Mouse (Mus musculus) gastrocnemius, postnatal 25 days (tissue): ENCODE measurements around the gene Reep1. TPM values are rescaled to one million over a fixed set of nuclear protein-coding genes. Genes with fewer than 3 reads are reported as not detected.
A peak's percentile ranks its signal among the peaks of the same experiment; 100 is the strongest.

ENCODE experiments used
- DNase-seq: peaks from one replicate; pipeline ENCODE4 v3.0.0; 2022
- long read RNA-seq, 2 experiments: library from polyadenylated mRNA; stranded (forward); transcript quantifications; one replicate each; pipeline ENCODE4 v2.0.0; 2021
- total RNA-seq, 2 experiments: library from RNA; stranded (reverse); gene quantifications; 1 replicate in 1 of 2; 2 replicates in 1 of 2; pipeline ENCODE4 v1.2.3; 2021

Gene Reep1
- total RNA-seq: 10 to 100 TPM; 62.2 to 72.5 TPM
- long read RNA-seq, experiment 1, transcript Reep1-203 (9 exons, 3,339 nt): major isoform, 23 of 44 reads
- long read RNA-seq, experiment 1, partial matches to known transcripts: 2 of 44 reads
- long read RNA-seq, experiment 1, other reads (novel, unspliced or antisense): 15 of 44 reads
- long read RNA-seq, experiment 2, transcript Reep1-203 (9 exons, 3,339 nt): major isoform, 33 of 74 reads
- long read RNA-seq, experiment 2, transcript Reep1-201 (7 exons, 3,924 nt): minor isoform, 6 of 74 reads
- long read RNA-seq, experiment 2, partial matches to known transcripts: 11 of 74 reads
- long read RNA-seq, experiment 2, other reads (novel, unspliced or antisense): 24 of 74 reads

DNA sequence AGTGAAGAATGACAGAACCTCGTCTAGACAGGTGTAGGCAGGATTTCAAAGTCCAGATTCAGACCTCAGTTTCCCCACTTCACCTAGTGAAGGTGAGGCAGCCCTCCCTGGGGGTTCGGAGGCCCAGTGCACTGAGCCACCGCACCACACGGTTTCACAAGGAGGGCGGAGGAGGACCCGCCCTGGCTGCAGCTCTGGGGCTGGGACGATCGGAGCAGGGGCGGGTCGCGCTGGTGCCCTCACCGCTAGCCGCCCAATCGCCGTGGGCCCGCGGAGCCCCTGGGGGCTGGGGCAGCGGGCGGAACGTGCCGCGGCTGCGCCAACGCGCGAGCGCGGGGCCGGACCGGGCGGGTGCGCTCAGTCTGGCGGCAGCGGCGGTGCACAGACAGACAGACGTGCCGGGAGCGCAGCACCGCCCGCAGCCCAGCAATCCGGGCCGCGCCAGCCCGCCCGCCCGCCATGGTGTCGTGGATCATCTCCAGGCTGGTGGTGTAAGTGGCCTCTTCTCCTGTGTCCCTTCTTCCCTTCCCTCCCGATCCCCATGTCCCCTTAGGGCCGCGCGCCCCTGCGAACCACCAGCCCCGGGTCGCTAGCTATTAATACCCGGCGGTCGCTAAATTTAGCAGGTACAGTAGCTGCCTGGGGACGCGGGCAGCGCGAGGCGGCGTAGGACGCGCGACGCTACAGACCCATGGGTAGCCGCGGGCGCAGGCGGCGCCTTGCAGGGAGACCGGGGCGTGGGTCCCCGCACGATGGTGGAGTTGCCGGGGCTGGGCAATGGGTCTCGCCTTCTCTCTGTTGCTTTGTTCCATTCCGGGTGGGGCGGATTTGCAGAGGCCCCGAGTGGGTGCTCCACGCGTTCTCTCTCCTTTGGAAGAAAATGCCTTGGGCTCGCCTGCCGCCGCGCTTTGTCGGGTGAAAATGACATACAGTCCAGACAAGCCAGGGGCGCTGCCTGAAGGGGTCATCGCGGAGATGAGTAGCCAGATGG, at the start of gene Reep1:
Gene Reep1, plus strand, starts transcription at position 51 of the 991 bp plus-strand sequence.
- DNase-seq: peak; percentile 76

DNA sequence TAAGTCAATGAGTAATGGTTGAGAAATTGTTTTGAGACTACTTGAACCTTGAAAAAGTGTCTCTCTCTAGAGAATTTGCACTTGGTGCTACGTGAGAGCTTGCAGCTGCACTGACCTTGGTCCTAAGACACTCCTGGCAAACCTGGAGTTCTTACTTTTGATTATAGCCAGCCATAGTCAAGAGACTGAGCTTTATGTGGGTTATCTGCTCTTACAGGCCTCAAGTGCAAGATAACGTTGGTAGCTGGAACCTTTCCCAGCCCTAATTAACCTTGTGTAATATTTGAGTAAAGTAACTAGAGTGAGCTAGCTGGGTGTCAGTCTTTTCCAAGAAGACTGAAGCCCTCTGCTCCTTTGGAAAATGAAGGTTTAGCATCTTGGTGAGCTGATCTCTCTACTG, 49.1 kb upstream of the Reep1 start:
- DNase-seq: no peak

DNA sequence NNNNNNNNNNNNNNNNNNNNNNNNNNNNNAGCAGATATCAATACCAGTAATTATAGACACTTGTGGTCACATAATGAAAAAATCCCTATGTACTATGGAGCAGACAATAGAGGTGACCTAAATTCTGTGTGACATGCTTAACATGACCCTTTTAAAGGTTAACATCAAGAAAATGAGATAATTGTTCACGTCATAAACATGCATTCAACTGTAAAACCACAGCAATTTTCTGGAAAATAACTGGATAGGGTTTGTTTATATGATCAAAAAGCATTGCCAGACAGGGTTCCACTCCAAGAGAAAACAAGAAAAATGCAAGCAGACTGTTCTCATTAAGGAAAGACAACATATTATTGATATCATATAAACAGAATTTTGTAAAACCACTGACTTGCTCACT, 42.9 kb upstream of the Reep1 start:
- DNase-seq: no peak

GRCm38 (mm10) chr6:71673166-71673565, 34.2 kb upstream of the Reep1 start:
- no peak for DNase-seq

GRCm38 (mm10) chr6:71678891-71679290, 28.5 kb upstream of the Reep1 start:
- DNase-seq: no peak

DNA sequence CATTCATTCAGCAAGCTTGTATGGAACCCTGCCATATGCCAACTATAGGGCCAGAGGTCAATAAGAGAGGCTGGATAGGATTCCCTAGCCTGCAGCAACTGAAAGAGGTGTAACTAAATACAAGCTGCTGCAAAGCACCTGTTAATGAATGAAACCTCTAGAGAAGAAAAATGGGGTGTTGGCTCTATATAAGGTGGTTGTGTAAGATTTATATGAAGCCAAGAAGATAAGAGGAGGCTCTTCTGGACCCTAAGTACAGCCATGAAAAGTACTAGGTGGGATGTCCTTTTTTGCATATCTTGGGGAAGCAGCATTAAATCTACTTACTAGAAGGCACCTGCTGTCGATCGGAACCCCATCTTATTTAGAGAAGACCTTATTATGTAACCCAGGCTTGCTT, 12.2 kb upstream of the Reep1 start:
- DNase-seq: no peak

DNA sequence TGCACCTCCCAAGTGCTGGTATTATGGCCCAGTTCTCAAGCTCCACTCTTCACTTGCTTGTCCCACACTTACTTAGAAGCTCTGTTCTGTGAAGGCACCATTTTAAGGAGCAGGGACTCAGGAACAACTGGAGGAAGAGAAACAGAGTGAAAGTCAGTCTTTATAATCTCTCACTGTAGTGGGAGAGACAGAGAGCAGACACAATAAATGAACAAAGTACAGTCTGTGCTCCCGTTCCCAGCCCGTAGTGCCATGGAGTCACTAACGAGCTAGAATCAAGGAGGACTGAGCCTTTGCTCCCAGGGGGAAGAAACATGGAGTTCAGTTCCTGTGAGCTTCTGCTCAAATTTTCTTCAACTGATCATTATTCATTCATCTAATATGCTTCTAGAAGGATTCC, 11.8 kb upstream of the Reep1 start:
- no peak for DNase-seq

DNA sequence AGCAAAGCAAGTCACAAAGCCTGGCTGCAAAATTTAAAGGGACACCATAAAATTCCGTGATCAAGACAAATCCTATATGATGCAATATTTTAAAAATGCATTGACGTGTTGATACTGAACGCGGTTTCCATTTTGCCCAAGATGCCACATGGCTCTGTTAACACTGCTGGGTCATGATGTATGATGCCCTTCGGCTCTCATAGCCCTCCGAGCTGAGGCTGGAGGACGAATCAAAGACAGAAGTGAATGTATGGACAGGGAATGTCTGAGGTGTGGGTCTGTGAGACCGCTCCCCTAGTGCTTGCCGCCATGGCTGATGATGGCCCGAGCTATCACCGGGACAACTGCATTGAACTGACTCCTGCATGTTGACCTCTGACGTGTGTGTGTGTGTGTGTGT, 490 bp upstream of the Reep1 start:
- DNase-seq: no peak

GRCm38 (mm10) chr6:71708528-71708927, 1.2 kb downstream of the Reep1 start:
- no peak for DNase-seq

DNA sequence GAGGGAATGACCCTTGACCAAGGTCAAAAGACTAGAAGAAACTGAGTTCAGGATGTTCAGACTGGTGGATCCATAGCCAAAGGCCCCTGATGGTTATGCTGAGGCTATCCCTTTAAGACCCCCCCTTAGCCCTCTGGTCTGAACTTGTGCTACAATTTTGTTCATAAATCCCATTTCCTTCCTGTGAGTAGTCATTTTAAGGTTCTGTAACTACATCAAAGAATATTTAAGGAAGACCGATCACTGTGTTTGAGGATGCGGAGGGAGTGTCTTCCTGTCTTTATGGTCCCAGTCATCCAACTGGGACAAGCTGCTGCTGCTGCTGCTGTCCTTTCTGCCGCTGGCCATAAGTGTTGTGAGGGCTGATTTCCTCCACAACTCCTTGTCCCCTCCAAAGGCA, 3.0 kb downstream of the Reep1 start:
- DNase-seq: no peak

DNA sequence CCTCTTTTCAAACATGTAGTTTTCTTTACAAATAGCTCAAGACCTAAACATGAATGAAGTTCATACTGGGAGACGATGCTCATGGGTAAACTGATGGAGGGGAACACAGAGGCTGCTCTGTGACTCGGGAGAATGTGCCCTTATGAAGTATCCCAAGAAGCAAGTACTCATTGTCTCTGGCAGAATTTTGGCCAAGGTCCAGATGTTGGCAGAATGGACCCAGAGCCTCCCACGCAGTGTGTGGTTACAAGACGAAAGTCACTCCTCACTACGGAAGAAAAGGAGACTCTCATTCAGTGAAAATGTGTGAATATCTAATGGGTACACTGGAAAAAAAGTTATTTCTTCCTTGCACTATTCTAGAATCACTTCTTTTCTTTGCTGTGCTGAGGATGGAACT, 3.8 kb downstream of the Reep1 start:
- no peak for DNase-seq

DNA sequence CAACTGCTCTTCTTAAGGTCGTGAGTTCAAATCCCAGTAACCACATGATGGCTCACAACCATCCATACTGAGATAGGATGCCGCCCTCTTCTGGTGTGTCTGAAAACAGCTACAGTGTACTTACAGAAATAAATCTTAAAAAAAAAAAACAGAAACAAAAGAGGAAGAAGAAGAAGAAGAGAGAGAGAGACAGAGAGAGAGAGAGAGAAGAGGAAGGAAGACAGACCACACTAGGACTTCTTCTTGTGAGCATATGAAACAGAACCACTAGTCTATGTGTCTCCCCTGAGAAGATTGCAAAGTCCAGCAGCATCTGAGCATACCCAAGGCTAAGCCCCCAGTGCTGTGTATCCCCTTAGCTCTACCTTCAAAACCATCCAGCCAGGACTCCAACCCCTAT, 6.2 kb downstream of the Reep1 start:
- DNase-seq: no peak

GRCm38 (mm10) chr6:71715006-71715405, 7.6 kb downstream of the Reep1 start:
- DNase-seq: no peak

DNA sequence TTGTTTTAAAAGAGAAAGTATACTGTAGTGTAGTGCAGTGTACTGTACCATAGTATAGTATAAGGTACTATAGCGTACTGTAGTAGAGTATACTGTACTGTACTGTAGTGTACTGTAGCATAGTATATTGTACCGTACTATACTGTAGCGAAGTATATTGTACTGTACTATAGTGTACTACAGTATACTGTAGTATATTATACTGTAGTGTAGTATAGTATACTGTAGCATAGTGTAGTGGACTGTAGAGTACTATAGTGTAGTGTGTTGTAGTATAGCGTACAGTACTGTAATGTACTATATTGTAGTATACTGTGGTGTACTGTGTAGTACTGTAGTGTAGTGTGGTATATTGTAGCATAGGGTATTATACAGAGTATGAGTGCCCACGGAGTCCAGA, 9.1 kb downstream of the Reep1 start:
- no peak for DNase-seq

GRCm38 (mm10) chr6:71718322-71718721, 11.0 kb downstream of the Reep1 start:
- no peak for DNase-seq

DNA sequence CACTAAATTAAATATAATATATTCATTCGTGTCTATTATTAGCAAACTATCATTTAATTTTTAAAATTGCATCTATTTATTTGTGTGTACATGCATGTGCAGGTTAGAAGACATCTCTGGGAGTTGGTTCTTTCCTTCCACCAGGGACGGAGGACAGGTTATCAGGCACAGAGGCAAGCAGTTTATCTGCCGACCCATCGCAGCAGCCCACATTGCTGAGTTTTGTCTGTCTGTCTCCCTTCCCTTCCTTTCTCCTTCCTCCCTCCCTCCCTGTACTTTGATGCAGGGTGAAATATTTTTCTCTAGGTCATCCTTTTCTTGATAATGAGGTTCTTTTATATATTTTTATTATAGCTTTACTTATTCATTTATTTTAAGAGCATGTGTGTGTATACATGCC, 11.9 kb downstream of the Reep1 start:
- DNase-seq: no peak

DNA sequence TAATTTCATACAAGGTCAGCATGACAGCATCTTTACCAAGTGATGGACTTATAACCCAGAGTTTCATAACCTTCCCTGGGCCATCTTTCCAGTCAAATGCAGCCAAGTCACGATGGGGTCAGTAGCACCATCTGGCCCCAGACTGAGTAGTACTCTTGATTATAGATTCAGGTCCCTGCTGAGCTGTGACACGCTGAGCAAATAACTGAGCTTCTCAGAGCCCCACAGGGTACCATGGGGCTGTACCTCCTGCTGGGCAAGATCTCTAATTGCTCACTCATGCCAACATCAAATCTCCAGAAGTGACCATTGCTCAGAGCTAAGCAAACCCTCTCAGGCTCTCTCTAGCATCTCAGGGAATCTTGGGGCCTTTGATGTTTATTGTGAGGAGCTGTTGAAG, 15.6 kb downstream of the Reep1 start:
- no peak for DNase-seq

- DNase-seq: peak; percentile 85
Measured at GRCm38 (mm10) chr6:71723555-71723954, 16.2 kb downstream of the Reep1 start.

GRCm38 (mm10) chr6:71726710-71727109, 19.3 kb downstream of the Reep1 start:
- no peak for DNase-seq

GRCm38 (mm10) chr6:71728306-71728705, 20.9 kb downstream of the Reep1 start:
- no peak for DNase-seq

- no peak for DNase-seq
Measured at GRCm38 (mm10) chr6:71734910-71735599, 27.7 kb downstream of the Reep1 start.

DNA sequence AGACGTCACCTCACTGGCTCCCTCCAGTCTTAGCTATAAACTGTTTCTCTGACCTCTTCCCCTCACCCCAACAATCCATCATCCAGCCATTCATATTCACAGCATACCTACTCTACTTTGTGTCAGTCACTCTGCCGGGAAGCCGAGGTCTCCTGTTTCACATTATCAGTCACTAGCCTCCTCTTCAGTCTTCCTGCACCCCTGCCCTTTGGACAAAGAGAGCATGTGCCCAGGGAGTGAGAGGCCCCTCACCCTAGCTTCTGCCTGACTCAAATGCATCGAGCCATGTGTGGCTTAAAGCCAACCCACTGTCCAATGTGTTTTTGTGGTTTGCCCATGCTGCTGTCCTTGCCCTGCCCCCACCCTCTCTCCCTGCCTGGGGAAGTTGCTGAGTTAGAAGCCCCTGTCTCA, 28.2 kb downstream of the Reep1 start:
- DNase-seq: no peak

DNA sequence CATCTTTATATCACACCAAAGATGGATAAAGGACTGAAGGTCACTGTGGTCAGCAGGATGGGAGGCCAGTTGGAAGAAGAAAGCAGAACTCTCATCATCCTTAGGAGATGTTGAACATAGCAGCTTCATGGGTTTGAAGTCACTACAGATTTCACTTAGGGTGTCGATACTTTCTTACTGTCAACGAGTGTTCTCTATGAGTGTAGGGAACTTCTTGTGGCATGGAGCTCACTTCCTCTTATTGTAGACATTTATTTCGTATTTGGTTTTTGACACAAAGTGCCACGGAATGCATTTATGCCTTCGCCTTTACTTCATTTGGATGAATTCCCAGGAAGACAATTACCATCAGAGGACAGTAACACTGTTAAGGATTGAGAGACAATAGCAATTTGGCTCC, 28.7 kb downstream of the Reep1 start:
- DNase-seq: no peak
